Mouse (Mus musculus): ENCODE data around the gene Pgm2. TPM values are rescaled to one million over a fixed set of nuclear protein-coding genes. Genes with fewer than 3 reads are reported as not detected.

Gene Pgm2
- 36.0 and 39.7 TPM in 2 replicates for polyA plus RNA-seq (2015; fragmentation: Nextera tagmentation; extraction: Ambion mirVana)

GRCm38 (mm10) chr5:64092748-64093292 is at the start of gene Pgm2:
Gene Pgm2 (plus strand): TSS chr5:64092950.
- Histone ChIP-seq H3K9ac (ENCODE audit: low read depth, low read length) (peak within 1 kb of the TSS; percentile 70), H3K4me3 (replicated peaks; ENCODE audit: low read depth, low read length) (peak within 1 kb of the TSS; percentile 61), H3K36me3 (ENCODE audit: insufficient read depth, low read length) (0 out of 2 replicates have a peak, but pooled peaks cover under 1% of the 10 kb centered on the region), H3K27me3 (ENCODE audit: insufficient read depth, low read length) (no peaks in the 10 kb centered on the region), H3K4me1 (replicated peaks; ENCODE audit: insufficient read depth, low read length) (peaks cover 3% of the 10 kb centered on the region; the same call in 1 of the 2 replicates), H3K27ac (peak within 1 kb of the TSS; percentile 81), H3K9me3 (replicated peaks; ENCODE audit: low read length) (no peaks in the 10 kb centered on the region), H3K4me2 (ENCODE audit: low read length) (peak within 1 kb of the TSS; percentile 83)
- DNase-seq (ENCODE audit: low spot score): peak; percentile 95
- no peak for TF ChIP-seq CTCF (IDR thresholded peaks at IDR 0.05; ENCODE audit: low read depth)
- under 1% methylated on average over 43 of the region's 43 CpGs for WGBS
- peak; percentile 93 for ATAC-seq (replicated peaks; ENCODE audit: low FRiP score, low read depth)

DNA sequence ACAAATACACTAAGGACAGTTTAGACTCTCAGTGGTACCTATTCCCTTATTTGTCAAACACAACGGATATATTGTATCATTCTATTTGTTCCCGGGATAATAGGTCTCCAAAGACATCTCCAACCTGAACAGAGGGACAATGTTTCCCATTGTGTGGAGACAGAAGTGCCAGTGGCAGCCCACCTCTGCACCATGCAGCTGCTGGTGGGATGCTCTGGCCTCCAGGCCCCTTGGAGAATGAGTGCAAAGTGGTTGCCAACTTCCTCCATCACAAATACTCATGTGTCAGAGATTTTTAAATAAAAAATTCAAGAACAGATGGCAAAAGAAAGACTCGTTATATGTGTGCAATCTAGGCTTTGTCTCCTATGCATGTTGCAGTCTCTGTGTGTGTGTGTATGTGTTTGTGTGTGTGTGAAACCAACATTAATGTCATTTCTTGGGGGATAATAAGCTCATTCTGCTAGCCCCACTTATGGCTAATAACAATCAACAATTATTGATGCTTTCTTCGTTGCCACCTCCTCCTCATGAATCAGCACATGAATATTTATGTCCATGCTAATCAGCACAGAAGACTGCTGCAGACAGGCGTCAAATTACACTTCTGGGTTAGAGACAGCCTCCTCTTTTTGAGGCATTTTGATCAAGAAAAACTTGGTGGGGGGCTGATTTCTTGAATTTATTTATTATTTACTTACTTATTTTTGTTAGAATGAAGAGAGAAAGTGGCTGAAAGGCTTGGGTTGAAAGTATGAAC is 48.9 kb upstream of the Pgm2 start:
- H3K9me3 ChIP-seq (replicated peaks; ENCODE audit: low read length): no peaks in the 10 kb centered on the region
- H3K9ac ChIP-seq (ENCODE audit: low read depth, low read length): no peak overlapping the region
- H3K4me3 ChIP-seq (replicated peaks; ENCODE audit: low read depth, low read length): no peak overlapping the region
- H3K4me2 ChIP-seq (ENCODE audit: low read length): no peak overlapping the region
- no peaks in the 10 kb centered on the region for H3K36me3 ChIP-seq (ENCODE audit: insufficient read depth, low read length)
- WGBS: 66% methylated on average over 5 of the region's 5 CpGs
- no peak overlapping the region for H3K27ac ChIP-seq
- no peaks in the 10 kb centered on the region for H3K27me3 ChIP-seq (ENCODE audit: insufficient read depth, low read length)
- no peak for TF ChIP-seq CTCF (IDR thresholded peaks at IDR 0.05; ENCODE audit: low read depth)
- ATAC-seq (replicated peaks; ENCODE audit: low FRiP score, low read depth) (no peak), DNase-seq (ENCODE audit: low spot score) (no peak)
- H3K4me1 ChIP-seq (replicated peaks; ENCODE audit: insufficient read depth, low read length): peaks cover 14% of the 10 kb centered on the region; the same call in 1 of the 2 replicates

- DNase-seq (ENCODE audit: low spot score): no peak
- H3K9ac ChIP-seq (ENCODE audit: low read depth, low read length): no peak overlapping the region
- no peaks in the 10 kb centered on the region for H3K9me3 ChIP-seq (replicated peaks; ENCODE audit: low read length)
- H3K4me3 ChIP-seq (replicated peaks; ENCODE audit: low read depth, low read length): no peak overlapping the region
- no peak overlapping the region for H3K27ac ChIP-seq
- peaks cover 14% of the 10 kb centered on the region; the same call in 1 of the 2 replicates for H3K4me1 ChIP-seq (replicated peaks; ENCODE audit: insufficient read depth, low read length)
- no peak overlapping the region for H3K4me2 ChIP-seq (ENCODE audit: low read length)
- 84% methylated on average over 18 of the region's 18 CpGs for WGBS
- no peaks in the 10 kb centered on the region for H3K27me3 ChIP-seq (ENCODE audit: insufficient read depth, low read length)
- no peaks in the 10 kb centered on the region for H3K36me3 ChIP-seq (ENCODE audit: insufficient read depth, low read length)
- ATAC-seq (replicated peaks; ENCODE audit: low FRiP score, low read depth): no peak
- no peak for TF ChIP-seq CTCF (IDR thresholded peaks at IDR 0.05; ENCODE audit: low read depth)
Measured at GRCm38 (mm10) chr5:64044790-64045189, 48.0 kb upstream of the Pgm2 start.

DNA sequence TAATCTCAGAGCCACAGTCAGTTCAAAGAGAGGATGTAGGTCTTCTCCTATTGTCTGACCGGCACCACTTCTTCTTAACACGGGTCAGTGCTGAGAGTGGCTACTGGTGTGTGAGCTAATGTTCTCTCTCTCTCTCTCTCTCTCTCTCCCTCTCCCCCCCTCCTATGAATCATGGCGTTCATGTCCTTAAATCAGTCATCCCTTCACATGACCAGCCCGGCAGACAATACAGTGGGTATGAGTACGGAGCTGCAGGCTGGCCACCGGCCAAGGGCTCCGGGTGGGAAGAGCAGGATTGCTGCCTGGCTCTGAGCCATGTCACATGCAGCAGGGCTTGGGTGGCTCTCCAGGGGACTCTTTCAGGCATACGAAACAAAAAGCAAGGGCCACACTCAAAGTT is 47.2 kb upstream of the Pgm2 start:
- TF ChIP-seq CTCF (IDR thresholded peaks at IDR 0.05; ENCODE audit: low read depth): no peak
- no peaks in the 10 kb centered on the region for H3K36me3 ChIP-seq (ENCODE audit: insufficient read depth, low read length)
- 23% methylated on average over 8 of the region's 8 CpGs for WGBS
- DNase-seq (ENCODE audit: low spot score) (peak; percentile 68), ATAC-seq (replicated peaks; ENCODE audit: low FRiP score, low read depth) (peak; percentile 83)
- H3K4me2 ChIP-seq (ENCODE audit: low read length): peak overlapping the region; percentile 31
- no peaks in the 10 kb centered on the region for H3K27me3 ChIP-seq (ENCODE audit: insufficient read depth, low read length)
- no peak overlapping the region for H3K9ac ChIP-seq (ENCODE audit: low read depth, low read length)
- peaks cover 14% of the 10 kb centered on the region; the same call in 1 of the 2 replicates for H3K4me1 ChIP-seq (replicated peaks; ENCODE audit: insufficient read depth, low read length)
- no peak overlapping the region for H3K4me3 ChIP-seq (replicated peaks; ENCODE audit: low read depth, low read length)
- H3K27ac ChIP-seq: no peak overlapping the region
- H3K9me3 ChIP-seq (replicated peaks; ENCODE audit: low read length): no peaks in the 10 kb centered on the region

DNA sequence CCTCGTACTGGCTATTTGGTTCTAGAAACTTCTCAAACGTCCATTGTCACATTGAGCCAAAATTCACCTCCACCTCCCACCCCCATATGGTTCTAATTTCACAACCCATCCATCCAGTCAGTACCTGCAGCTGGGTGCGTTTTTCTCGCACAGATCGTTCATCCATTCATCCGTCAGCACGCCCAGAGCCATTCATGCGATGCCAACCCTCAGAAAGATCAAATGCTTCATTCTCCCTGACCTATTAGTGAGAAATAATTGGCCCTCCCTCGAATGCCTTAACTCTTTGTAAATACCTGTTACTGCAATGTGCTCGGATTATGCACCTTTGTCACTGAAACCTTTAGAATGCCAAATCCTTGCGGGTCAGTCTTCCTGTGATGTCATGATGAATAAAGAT is 45.8 kb upstream of the Pgm2 start:
- no peak for TF ChIP-seq CTCF (IDR thresholded peaks at IDR 0.05; ENCODE audit: low read depth)
- Histone ChIP-seq H3K36me3 (ENCODE audit: insufficient read depth, low read length) (no peaks in the 10 kb centered on the region), H3K4me3 (replicated peaks; ENCODE audit: low read depth, low read length) (no peak overlapping the region), H3K27ac (no peak overlapping the region), H3K4me1 (replicated peaks; ENCODE audit: insufficient read depth, low read length) (peaks cover 14% of the 10 kb centered on the region; the same call in 1 of the 2 replicates), H3K9ac (ENCODE audit: low read depth, low read length) (no peak overlapping the region), H3K4me2 (ENCODE audit: low read length) (no peak overlapping the region), H3K9me3 (replicated peaks; ENCODE audit: low read length) (no peaks in the 10 kb centered on the region), H3K27me3 (ENCODE audit: insufficient read depth, low read length) (no peaks in the 10 kb centered on the region)
- ATAC-seq (replicated peaks; ENCODE audit: low FRiP score, low read depth) (no peak), DNase-seq (ENCODE audit: low spot score) (no peak)
- WGBS: 31% methylated on average over 11 of the region's 11 CpGs

- Histone ChIP-seq H3K9me3 (replicated peaks; ENCODE audit: low read length) (no peaks in the 10 kb centered on the region), H3K27ac (no peak overlapping the region), H3K27me3 (ENCODE audit: insufficient read depth, low read length) (no peaks in the 10 kb centered on the region), H3K4me1 (replicated peaks; ENCODE audit: insufficient read depth, low read length) (peaks cover 14% of the 10 kb centered on the region; the same call in 1 of the 2 replicates), H3K9ac (ENCODE audit: low read depth, low read length) (no peak overlapping the region), H3K4me3 (replicated peaks; ENCODE audit: low read depth, low read length) (no peak overlapping the region), H3K36me3 (ENCODE audit: insufficient read depth, low read length) (no peaks in the 10 kb centered on the region), H3K4me2 (ENCODE audit: low read length) (no peak overlapping the region)
- no peak for ATAC-seq (replicated peaks; ENCODE audit: low FRiP score, low read depth)
- DNase-seq (ENCODE audit: low spot score): no peak
- TF ChIP-seq CTCF (IDR thresholded peaks at IDR 0.05; ENCODE audit: low read depth): no peak
- 61% methylated on average over 6 of the region's 6 CpGs for WGBS
Measured at GRCm38 (mm10) chr5:64047921-64048320, 44.8 kb upstream of the Pgm2 start.

Measured in kidney, postnatal 0 days (tissue).